Mouse (Mus musculus) megakaryocyte, embryonic 14.5 days (primary cell): ENCODE results near the gene Hddc2. TPM values are rescaled to one million over a fixed set of nuclear protein-coding genes. Genes with fewer than 3 reads are reported as not detected.

Experiments
- H3K27me3 ChIP-seq: replicated peaks from 2 replicates; pipeline ENCODE3; 2012; ENCODE audit warnings: inconsistent platforms
- H3K36me3 ChIP-seq: replicated peaks from 2 replicates; pipeline ENCODE3; 2012; ENCODE audit warnings: low read length, inconsistent platforms, mixed read lengths
- H3K4me1 ChIP-seq: 2 replicates; pipeline ENCODE4 v1.6.1; 2012; ENCODE audit warnings: inconsistent platforms
- H3K4me3 ChIP-seq: replicated peaks from 2 replicates; pipeline ENCODE3; 2012; ENCODE audit warnings: moderate library complexity, mild to moderate bottlenecking, inconsistent platforms
- H3K9me3 ChIP-seq: 2 replicates; pipeline ENCODE4 v1.6.1; 2012; ENCODE audit warnings: inconsistent platforms
- FLI1 ChIP-seq: IDR thresholded peaks from 2 replicates; pipeline ENCODE4 v1.6.1; 2012; ENCODE audit warnings: low read length, inconsistent platforms, mixed read lengths
- GATA1 ChIP-seq: IDR thresholded peaks from 3 replicates; pipeline ENCODE4 v1.6.1; 2012; ENCODE audit warnings: mixed read lengths, low read length, inconsistent platforms, borderline replicate concordance
- polyA plus RNA-seq: library from polyadenylated mRNA; stranded (reverse); fragments of >175 nt; gene quantifications from 2 replicates; pipeline ENCODE4 v1.2.3, GENCODE M21; 2012; ENCODE audit warnings: low replicate concordance; ENCODE audit not compliant: insufficient read depth

The Hddc2 gene
- 2.2 TPM in 1 of 2 replicates, not detected in the other for polyA plus RNA-seq

DNA sequence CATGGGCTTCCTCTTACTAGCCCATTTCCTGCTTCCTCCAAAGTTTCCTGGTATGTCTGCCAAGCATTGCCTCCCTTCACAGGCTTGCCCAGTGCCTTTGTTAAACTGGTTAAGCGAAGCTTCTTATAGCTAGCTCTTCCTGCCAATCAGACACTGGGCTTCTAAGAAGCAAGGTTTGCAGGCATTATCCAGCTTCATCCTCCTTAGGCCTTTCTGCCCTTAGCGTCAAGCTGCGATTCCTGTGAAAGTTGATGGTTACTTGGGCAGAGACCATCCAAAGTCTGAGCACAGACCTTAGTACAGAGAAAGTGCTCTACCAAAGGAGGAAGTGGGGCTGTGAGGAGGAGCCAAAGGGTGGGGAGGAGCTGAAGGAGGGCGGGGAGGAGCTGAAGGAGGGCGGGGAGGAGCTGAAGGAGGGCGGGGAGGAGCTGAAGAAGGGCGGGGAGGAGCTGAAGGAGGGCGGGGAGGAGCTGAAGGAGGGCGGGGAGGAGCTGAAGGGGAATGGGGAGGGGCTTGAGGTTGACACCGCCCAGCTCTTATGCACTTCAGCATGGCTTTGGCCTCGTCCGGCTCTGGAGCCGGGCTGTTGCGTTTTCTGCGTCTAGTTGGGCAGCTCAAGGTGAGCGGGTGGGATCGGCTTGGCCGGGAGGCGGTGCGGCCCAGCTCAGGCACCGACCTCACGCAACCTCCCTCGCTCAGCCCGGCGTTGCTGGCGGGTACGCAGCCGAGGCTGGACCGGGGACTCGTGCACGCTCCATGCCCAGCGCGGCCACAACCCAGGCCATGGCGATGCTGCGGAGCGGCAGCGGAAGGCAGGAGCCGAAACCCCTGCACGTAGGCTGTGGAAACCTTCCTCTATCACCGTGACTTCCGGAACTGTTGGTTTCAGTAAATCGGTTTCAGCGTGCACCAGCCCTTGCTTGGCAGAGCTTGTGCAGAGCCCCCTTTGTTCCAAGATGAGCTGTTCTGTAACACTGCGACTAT is at the start of gene Hddc2:
Gene Hddc2 (plus strand): TSS at position 519 of the 984 bp plus-strand sequence.
- Histone ChIP-seq H3K4me1 (peaks cover 20% of the 10 kb centered on the region), H3K36me3 (peaks cover 18% of the 10 kb centered on the region), H3K9me3 (no peaks in the 10 kb centered on the region), H3K27me3 (no peaks in the 10 kb centered on the region), H3K4me3 (peak within 1 kb of the TSS; percentile 98)
- TF ChIP-seq GATA1 (no peak), FLI1 (no peak)

DNA sequence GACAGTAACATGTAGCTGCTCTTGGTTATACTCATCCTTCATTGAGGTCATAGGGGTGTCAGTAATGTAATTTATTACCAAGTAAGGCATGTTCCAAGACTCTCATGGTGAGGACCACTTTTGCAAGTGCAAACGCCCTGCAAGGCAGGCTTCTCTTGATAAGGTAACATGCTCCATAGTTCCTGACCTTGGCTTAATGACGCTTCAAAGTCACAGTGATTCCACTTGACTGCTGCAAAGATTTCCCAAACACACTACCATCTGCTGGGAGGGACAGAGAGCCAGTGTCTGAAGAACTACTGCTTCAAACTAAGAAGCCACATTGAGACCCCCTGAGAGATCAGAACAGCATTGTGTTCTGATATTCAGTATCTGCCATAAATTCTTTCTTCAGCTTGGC is 40.4 kb upstream of the Hddc2 start:
- no peak for TF ChIP-seq GATA1
- no peak for TF ChIP-seq FLI1
- Histone ChIP-seq H3K36me3 (no peaks in the 10 kb centered on the region), H3K9me3 (no peaks in the 10 kb centered on the region), H3K27me3 (no peaks in the 10 kb centered on the region), H3K4me3 (no peak overlapping the region), H3K4me1 (no peaks in the 10 kb centered on the region)

DNA sequence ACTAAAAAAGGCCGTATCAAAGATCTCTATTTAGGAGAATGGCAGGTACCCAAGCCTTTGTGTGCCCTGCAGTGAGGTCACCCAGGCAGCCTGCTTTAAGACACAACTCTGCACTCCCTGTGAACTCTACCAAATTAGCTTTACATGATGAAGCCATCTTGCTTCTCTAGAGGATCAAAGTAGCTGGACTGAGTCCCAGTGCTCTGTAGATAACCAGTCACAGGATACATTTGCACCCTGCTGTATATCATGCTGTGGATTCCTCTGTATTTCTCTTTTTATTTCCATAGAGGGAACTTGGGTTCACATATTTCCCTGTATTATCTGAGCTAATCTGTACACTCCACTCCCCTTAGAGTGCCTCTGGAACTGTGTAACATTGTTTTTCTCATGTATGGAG is 40.0 kb upstream of the Hddc2 start:
- Histone ChIP-seq H3K9me3 (no peaks in the 10 kb centered on the region), H3K36me3 (no peaks in the 10 kb centered on the region)

DNA sequence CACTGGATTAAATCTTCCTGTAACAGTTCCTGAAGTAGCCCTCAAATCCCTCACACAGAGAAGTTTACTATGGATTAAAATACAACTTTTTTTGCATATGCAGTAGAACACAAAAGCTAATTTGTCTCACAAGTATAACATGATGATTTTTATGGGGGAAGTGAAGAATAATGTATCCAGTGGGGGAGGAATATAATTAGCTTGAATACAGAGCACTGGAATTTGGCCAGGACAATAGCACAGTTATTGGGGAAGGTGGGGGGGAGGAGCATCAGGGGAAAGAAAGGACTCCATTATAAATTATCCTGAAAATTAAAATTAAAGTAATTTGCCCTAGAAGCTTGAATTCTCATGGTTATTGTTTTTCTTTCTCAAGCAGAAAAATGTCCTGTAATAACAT is 25.4 kb upstream of the Hddc2 start:
- TF ChIP-seq FLI1 (no peak), GATA1 (no peak)

More for the DNA sequence above, 40.0 kb upstream of the Hddc2 start:
- TF ChIP-seq GATA1 (no peak), FLI1 (no peak)
- no peaks in the 10 kb centered on the region for H3K4me1 ChIP-seq
- H3K27me3 ChIP-seq, result no peaks in the 10 kb centered on the region
- H3K4me3 ChIP-seq, result no peak overlapping the region

DNA sequence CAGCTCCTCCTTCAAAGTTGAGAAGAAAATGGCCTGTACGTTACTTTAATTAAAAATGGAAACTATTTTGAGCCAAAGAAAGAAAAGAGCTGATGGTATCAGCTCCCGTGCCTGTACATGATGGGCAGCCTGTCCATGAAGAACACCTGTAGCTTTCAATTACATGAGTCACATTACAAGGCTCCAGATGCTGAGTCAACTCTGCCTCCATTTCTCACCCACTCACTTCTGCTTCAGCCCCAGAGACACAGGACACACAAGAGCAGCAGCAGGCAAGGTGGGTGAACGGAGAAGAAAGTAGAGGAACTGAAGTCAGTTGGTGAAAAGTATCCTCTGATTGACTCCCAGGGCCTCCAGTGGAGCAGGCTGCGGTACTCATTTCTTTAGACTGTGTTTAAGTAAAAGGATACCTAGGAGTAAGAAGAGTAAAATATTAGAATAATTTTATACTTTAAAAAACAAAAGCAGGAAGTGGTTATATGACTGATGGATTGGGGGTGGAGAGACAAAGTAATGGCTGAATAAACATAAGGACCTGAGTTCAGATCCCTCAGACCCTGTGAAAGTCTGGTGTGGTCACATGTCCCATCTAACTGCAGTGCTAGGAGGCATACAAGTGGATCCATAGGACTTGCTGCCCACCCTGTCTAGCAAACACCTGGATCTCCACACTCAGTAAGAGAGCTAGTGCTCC is 24.3 kb upstream of the Hddc2 start:
- no peaks in the 10 kb centered on the region for H3K27me3 ChIP-seq
- no peaks in the 10 kb centered on the region for H3K9me3 ChIP-seq
- TF ChIP-seq GATA1, result no peak
- no peak for TF ChIP-seq FLI1
- H3K36me3 ChIP-seq, result no peaks in the 10 kb centered on the region
- no peak overlapping the region for H3K4me3 ChIP-seq
- no peaks in the 10 kb centered on the region for H3K4me1 ChIP-seq

More for the DNA sequence above, 25.4 kb upstream of the Hddc2 start:
- Histone ChIP-seq H3K4me1 (no peaks in the 10 kb centered on the region), H3K4me3 (no peak overlapping the region), H3K27me3 (no peaks in the 10 kb centered on the region), H3K36me3 (no peaks in the 10 kb centered on the region), H3K9me3 (no peaks in the 10 kb centered on the region)

DNA sequence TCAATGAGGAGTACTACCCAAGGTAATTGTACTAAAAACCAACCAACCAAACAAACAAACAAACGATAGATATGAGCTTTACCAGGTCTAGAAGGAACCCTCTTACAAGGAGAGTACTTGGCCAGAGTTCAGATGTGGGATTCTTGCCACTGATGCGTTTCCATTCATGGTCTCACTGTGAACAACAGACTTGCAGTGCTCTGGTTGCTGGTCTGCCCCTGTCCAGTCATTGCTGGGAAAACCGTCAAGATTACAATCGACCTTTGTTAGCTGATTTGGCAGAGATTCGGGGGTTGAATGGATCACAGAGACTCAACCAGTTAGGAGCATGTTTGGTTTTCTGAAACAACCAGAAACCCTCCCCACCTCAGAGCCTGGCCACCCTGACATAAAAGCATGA is 17.5 kb upstream of the Hddc2 start:
- no peak overlapping the region for H3K4me3 ChIP-seq
- H3K36me3 ChIP-seq, result no peaks in the 10 kb centered on the region
- TF ChIP-seq FLI1 (no peak), GATA1 (no peak)
- H3K4me1 ChIP-seq, result no peaks in the 10 kb centered on the region
- no peaks in the 10 kb centered on the region for H3K9me3 ChIP-seq
- no peaks in the 10 kb centered on the region for H3K27me3 ChIP-seq

DNA sequence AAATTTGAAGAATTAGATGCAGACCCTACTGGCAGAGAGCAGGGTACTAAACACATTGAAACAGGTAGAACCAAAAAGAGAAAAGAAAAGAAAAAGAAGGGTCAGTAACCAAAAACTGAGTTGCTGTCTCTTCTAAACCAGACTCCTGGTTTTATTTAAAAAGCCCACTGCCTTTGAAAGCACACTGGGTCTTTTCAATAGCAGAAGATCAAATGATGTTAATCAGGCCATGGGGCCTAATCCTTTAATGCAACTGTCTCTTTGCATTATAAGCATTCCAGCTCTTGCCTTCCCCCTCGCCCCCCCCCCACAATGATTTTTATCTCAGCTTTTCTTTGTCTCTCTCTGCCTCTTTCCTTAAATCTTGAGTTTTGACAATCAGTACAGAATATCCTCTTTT is 16.7 kb upstream of the Hddc2 start:
- Histone ChIP-seq H3K4me3 (no peak overlapping the region), H3K27me3 (no peaks in the 10 kb centered on the region), H3K4me1 (no peaks in the 10 kb centered on the region), H3K36me3 (no peaks in the 10 kb centered on the region), H3K9me3 (no peaks in the 10 kb centered on the region)
- TF ChIP-seq GATA1 (no peak), FLI1 (no peak)

DNA sequence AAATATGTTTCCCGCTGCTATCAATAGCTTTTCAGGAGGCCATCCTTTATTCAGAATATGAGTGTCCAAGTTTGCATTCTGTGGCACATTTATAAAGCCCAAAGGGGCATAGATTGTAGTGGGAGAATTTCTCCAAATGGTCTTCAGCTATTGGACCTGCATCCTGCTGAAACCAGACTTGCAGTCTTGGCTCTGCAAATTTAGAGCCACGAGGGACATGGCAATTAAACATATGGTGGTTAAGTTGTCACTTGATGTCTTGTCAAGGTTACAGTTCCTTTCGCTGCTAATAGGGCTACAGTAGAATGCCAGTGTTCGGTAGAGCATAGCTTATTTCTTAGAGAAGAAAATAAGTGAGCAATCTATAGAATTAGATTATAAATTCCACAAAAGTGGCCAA is 16.1 kb upstream of the Hddc2 start:
- no peaks in the 10 kb centered on the region for H3K36me3 ChIP-seq

DNA sequence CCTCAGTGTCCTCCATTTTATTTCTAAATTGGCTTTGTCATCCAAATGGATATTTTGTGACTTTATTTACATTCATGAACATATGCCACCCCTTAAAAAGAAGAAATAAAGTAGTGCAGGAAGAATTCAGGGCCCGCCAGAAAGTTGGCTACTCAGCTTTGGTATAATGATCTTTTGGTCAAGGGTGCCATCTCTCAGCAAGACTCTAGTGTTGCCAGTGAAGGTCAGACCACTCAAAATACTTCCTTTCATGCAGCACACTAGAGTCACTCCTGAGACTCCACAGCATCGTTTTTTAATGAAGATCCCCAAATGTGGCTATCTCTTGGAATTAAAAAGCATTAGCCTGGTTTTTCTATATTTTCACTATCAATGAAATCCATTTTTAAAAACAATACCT is 14.9 kb upstream of the Hddc2 start:
- Histone ChIP-seq H3K9me3 (no peaks in the 10 kb centered on the region), H3K36me3 (no peaks in the 10 kb centered on the region), H3K4me3 (no peak overlapping the region), H3K27me3 (peaks cover 2% of the 10 kb centered on the region), H3K4me1 (no peaks in the 10 kb centered on the region)
- TF ChIP-seq FLI1 (no peak), GATA1 (no peak)

More for the DNA sequence above, 16.1 kb upstream of the Hddc2 start:
- H3K27me3 ChIP-seq, result peaks cover 2% of the 10 kb centered on the region
- H3K9me3 ChIP-seq, result no peaks in the 10 kb centered on the region
- no peaks in the 10 kb centered on the region for H3K4me1 ChIP-seq
- TF ChIP-seq GATA1 (no peak), FLI1 (no peak)
- H3K4me3 ChIP-seq, result no peak overlapping the region

DNA sequence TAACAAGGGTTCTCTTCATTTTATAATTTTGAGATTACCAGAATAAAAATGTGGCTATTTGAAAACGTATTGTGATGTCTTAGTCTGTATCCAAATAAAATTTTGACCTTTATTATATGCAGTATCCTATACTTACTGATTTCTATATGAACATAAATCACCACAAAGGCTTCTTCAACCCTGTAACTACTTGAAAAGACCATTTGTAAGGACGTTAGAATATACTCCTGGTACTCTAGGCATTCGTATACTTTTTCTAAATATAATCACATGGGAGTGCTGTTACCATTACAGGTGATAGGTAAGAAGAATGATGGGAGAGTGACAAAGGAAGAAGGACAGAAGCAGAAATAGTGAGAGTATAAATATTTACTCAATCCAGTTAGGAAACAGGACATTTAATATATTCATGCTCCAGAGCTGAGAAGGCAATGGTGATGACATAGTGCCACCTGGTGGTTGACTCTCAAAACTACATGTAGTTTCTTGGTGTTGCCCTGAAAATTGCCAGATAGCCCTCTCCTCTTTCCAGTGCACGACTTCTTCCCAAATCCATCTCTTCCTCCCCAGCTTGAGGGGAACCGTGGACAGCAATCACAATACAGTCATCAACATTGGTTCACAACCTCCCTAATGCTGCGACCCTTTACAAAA is 14.1 kb upstream of the Hddc2 start:
- Histone ChIP-seq H3K36me3 (no peaks in the 10 kb centered on the region), H3K4me1 (0 out of 2 replicates have a peak, but pooled peaks cover 1% of the 10 kb centered on the region), H3K4me3 (no peak overlapping the region)

More for the DNA sequence above, 14.1 kb upstream of the Hddc2 start:
- no peak for TF ChIP-seq GATA1
- H3K27me3 ChIP-seq, result peaks cover 2% of the 10 kb centered on the region
- no peaks in the 10 kb centered on the region for H3K9me3 ChIP-seq
